Mouse (Mus musculus) embryonic facial prominence, embryonic 13.5 days (tissue): ENCODE measurements around the gene Gast. TPM values are rescaled to one million over a fixed set of nuclear protein-coding genes. Genes with fewer than 3 reads are reported as not detected.

Experiments
- polyA plus RNA-seq: library from polyadenylated mRNA; unstranded; fragments of >200 nt; fragmentation: Nextera tagmentation; extraction: Ambion mirVana; gene quantifications from 2 replicates; pipeline ENCODE4 v1.2.1, GENCODE M21; 2015

Gene Gast
- polyA plus RNA-seq, 1 experiment from 2014 or later = 1.2 TPM

Other genes starting within 250 kb of the Gast start
- gene Krt32, start 246.2 kb upstream of the Gast start, polyA plus RNA-seq = 0.36 and 0.70 TPM in 2 replicates
- gene Krt35, start 238.2 kb upstream of the Gast start, polyA plus RNA-seq = 1.5 and 2.4 TPM in 2 replicates
- gene Krt36, start 228.8 kb upstream of the Gast start, polyA plus RNA-seq = 0.15 TPM in 1 of 2 replicates, not detected in the other
- 1.1 and 2.2 TPM in 2 replicates for gene Krt13, start 212.8 kb upstream of the Gast start, polyA plus RNA-seq
- 314 and 354 TPM in 2 replicates for gene Krt15, start 198.5 kb upstream of the Gast start, polyA plus RNA-seq
- 44.6 and 57.3 TPM in 2 replicates for gene Krt19, start 185.7 kb upstream of the Gast start, polyA plus RNA-seq
- not detected in 2 replicates for gene Krt9, start 141.2 kb upstream of the Gast start, polyA plus RNA-seq
- gene Krt14, start 126.9 kb upstream of the Gast start, polyA plus RNA-seq = 574 and 670 TPM in 2 replicates
- gene Krt16, start 85.5 kb upstream of the Gast start, polyA plus RNA-seq = 0.33 and 0.45 TPM in 2 replicates
- gene Krt17, start 73.4 kb upstream of the Gast start, polyA plus RNA-seq = 161 and 186 TPM in 2 replicates
- gene Krt42, start 64.5 kb upstream of the Gast start, polyA plus RNA-seq = 0.20 and 0.25 TPM in 2 replicates
- gene Eif1, start 14.5 kb upstream of the Gast start, polyA plus RNA-seq = 1,424 and 1,667 TPM in 2 replicates
- gene Hap1, start 21.7 kb downstream of the Gast start, polyA plus RNA-seq = 5.9 and 7.6 TPM in 2 replicates
- gene Jup, start 63.4 kb downstream of the Gast start, polyA plus RNA-seq = 104 TPM in 2 replicates
- 52.2 and 57.2 TPM in 2 replicates for gene P3h4, start 80.4 kb downstream of the Gast start, polyA plus RNA-seq
- 125 and 134 TPM in 2 replicates for gene Fkbp10, start 81.3 kb downstream of the Gast start, polyA plus RNA-seq
- 158 and 167 TPM in 2 replicates for gene Nt5c3b, start 107.4 kb downstream of the Gast start, polyA plus RNA-seq
- 1.1 and 1.7 TPM in 2 replicates for gene Klhl10, start 107.5 kb downstream of the Gast start, polyA plus RNA-seq
- 12.0 and 12.6 TPM in 2 replicates for gene Klhl11, start 138.3 kb downstream of the Gast start, polyA plus RNA-seq
- 138 and 141 TPM in 2 replicates for gene Acly, start 193.6 kb downstream of the Gast start, polyA plus RNA-seq
- 0.66 and 0.80 TPM in 2 replicates for gene Ttc25, start 211.2 kb downstream of the Gast start, polyA plus RNA-seq
- gene Cnp, start 240.5 kb downstream of the Gast start, polyA plus RNA-seq = 28.0 and 31.4 TPM in 2 replicates